In genomic region chr12:72235621-72236351, GRCm38 (mm10) we compare ENCODE assay signal across 8 mouse cellular contexts. TPM values are rescaled to one million over a fixed set of nuclear protein-coding genes. Genes with fewer than 3 reads are reported as not detected.
A peak's percentile ranks its signal among the peaks of the same experiment; 100 is the strongest.
DNase-seq lines count a peak whose midpoint lies in the region; ATAC-seq lines count a peak whose summit lies in the region.
"Had no signal": no experiment of that assay in that cellular context is flagged by ENCODE, and none has a peak within 500 bp of the region (broad histone marks: within the 10 kb centered on the region; RNA-seq: fewer than 3 reads in every experiment).

No protein-coding gene starts in this region.

- peak overlapping the region; percentile 97 for H3K9ac ChIP-seq in hindbrain, embryonic 13.5 days
- H3K9ac ChIP-seq in neural tube, embryonic 13.5 days = peak overlapping the region; percentile 89

- no peaks in the 10 kb centered on the region for H3K27me3 ChIP-seq in hindbrain, embryonic 13.5 days
- H3K27me3 ChIP-seq in neural tube, embryonic 13.5 days = no peaks in the 10 kb centered on the region

- 19% methylated on average over 12 of the region's 12 CpGs for WGBS in hindbrain, embryonic 13.5 days
- 14% methylated on average over 12 of the region's 12 CpGs for WGBS in neural tube, embryonic 13.5 days

- H3K4me3 ChIP-seq in hindbrain, embryonic 13.5 days = peak overlapping the region; percentile 74
- H3K4me3 ChIP-seq in neural tube, embryonic 13.5 days = peak overlapping the region; percentile 74

- intact Hi-C loops in left cerebral cortex, postnatal 4 days (cut with DNase I) = loop anchor here (5.0 kb wide), 1 partner anchor 172 kb away; the partner anchor contains the start of gene Rtn1

- peak overlapping the region; percentile 66 for H3K4me2 ChIP-seq in hindbrain, embryonic 13.5 days
- peak overlapping the region; percentile 88 for H3K4me2 ChIP-seq in neural tube, embryonic 13.5 days

- no peak for ATAC-seq in hindbrain, embryonic 13.5 days (ENCODE audit: low FRiP score)
- ATAC-seq in neural tube, embryonic 13.5 days (ENCODE audit: low read depth) = peak; percentile 48; the same call in 1 of the 2 replicates
- no peak for ATAC-seq in megakaryocyte, adult 5-6 weeks (ENCODE audit: poor library complexity, severe bottlenecking)

- H3K27ac ChIP-seq in hindbrain, embryonic 13.5 days = peak overlapping the region; percentile 98
- peak overlapping the region; percentile 96 for H3K27ac ChIP-seq in neural tube, embryonic 13.5 days (replicated peaks)
- H3K27ac ChIP-seq: macrophage had no signal

- H3K36me3 ChIP-seq in hindbrain, embryonic 13.5 days = no peaks in the 10 kb centered on the region
- no peaks in the 10 kb centered on the region for H3K36me3 ChIP-seq in neural tube, embryonic 13.5 days

- DNase-seq in left cerebral cortex, postnatal 4 days = peak; percentile 54
- no peak for DNase-seq in left cerebral cortex, adult 8-10 months (ENCODE audit: low spot score in 2 of 2)
- peak; percentile 49 to 69 for DNase-seq in cerebellum, postnatal 36 days
- no peak for DNase-seq in thymus, postnatal 14 days

- no peaks in the 10 kb centered on the region for H3K9me3 ChIP-seq in hindbrain, embryonic 13.5 days
- no peaks in the 10 kb centered on the region for H3K9me3 ChIP-seq in neural tube, embryonic 13.5 days

- H3K4me1 ChIP-seq in hindbrain, embryonic 13.5 days (replicated peaks) = peaks cover 55% of the 10 kb centered on the region
- H3K4me1 ChIP-seq in neural tube, embryonic 13.5 days (replicated peaks) = peaks cover 59% of the 10 kb centered on the region

RNA-seq across cellular contexts. Expression of gene Ccdc175, which starts 51.0 kb away (rescaled TPM):
- total RNA-seq in left cerebral cortex, postnatal 4 days (2021) = not detected
- not detected for total RNA-seq in left cerebral cortex, adult 8-10 months (2022)
- not detected in 2 replicates for polyA plus RNA-seq in hindbrain, embryonic 13.5 days (2015; fragmentation: Nextera tagmentation; extraction: Ambion mirVana)
- polyA plus RNA-seq in neural tube, embryonic 13.5 days (2015; fragmentation: Nextera tagmentation; extraction: Ambion mirVana) = not detected in 2 replicates
- total RNA-seq in megakaryocyte, adult 5-6 weeks (2015) = not detected in 2 replicates
- not detected in 2 replicates for total RNA-seq in megakaryocyte, adult 5-6 weeks (2017)
- polyA plus RNA-seq: macrophage had no signal

Comparison
In these comparisons a context has a peak if more than half of its experiments do, and no peak if none do; other contexts are left out.
1. DNase-seq: peak in left cerebral cortex, postnatal 4 days (single experiment) and cerebellum, postnatal 36 days (2 of 2); none in left cerebral cortex, adult 8-10 months (0 of 2) and thymus, postnatal 14 days (single experiment).